ENCODE assay signal across 8 mouse cellular contexts in the genomic region with DNA sequence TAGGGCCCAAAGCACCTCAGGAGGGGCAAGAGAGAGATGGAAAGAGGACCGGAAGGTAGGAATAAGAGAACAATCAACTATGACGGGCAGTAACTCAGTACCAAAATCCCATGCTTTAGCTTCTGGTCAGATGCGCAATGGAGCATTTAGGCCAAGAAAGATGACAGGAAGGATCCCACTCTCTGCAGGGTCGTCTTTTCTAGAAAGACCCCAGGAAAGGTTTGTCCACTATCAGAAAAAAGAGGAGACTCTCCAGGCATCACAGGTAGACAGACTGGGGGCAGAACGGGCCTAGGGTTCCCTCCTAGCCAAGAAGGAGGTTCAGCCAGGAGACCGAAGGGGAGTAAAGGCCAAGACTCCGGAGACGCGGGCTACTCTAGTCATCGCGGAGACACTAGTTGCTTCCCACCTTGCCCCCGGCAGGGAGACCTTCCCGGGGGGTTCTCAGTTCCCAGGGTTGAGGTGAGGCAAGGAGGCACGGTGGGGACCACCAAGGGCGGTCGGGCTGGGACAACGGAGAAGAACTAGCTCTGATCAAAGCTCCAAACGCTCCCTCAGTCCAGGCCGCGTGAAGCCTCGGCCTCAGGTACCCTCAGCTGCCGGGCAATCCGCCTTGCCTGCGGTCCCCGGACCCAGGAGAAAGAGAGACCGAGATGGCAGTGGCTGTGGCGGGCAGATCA. TPM values are rescaled to one million over a fixed set of nuclear protein-coding genes. Genes with fewer than 3 reads are reported as not detected.
DNase-seq lines count a peak whose midpoint lies in the region; ATAC-seq and TF ChIP-seq lines count a peak whose summit lies in the region.

No protein-coding gene starts in this region.

- peaks cover 81% of the 10 kb centered on the region for H3K79me2 ChIP-seq in C2C12 (ENCODE audit: control insufficient read depth, insufficient read depth)

- no peak; the same call in 1 of the 2 replicates for ATAC-seq in cerebellum, adult (ENCODE audit: insufficient number of reproducible peaks, low FRiP score, low TSS enrichment)
- ATAC-seq in embryonic facial prominence, embryonic 14.5 days (ENCODE audit: low read depth) = no peak
- ATAC-seq in hindbrain, embryonic 11.5 days (ENCODE audit: low FRiP score) = no peak; the same call in 1 of the 2 replicates
- ATAC-seq in liver, embryonic 12.5 days = peak; percentile 1; the same call in 1 of the 2 replicates

- H3K27me3 ChIP-seq in cerebellum, adult 2 months (ENCODE audit: control insufficient read depth, insufficient read depth, low read length) = no peaks in the 10 kb centered on the region
- H3K27me3 ChIP-seq in C2C12 (ENCODE audit: control insufficient read depth, insufficient read depth, insufficient read length) = no peaks in the 10 kb centered on the region
- H3K27me3 ChIP-seq in embryonic facial prominence, embryonic 14.5 days (replicated peaks; ENCODE audit: control insufficient read depth, insufficient read depth, low read length) = no peaks in the 10 kb centered on the region
- H3K27me3 ChIP-seq in hindbrain, embryonic 11.5 days (ENCODE audit: control insufficient read depth, insufficient read depth, low read length) = no peaks in the 10 kb centered on the region
- no peaks in the 10 kb centered on the region for H3K27me3 ChIP-seq in liver, embryonic 12.5 days (replicated peaks)

- H3K4me1 ChIP-seq in cerebellum, adult 2 months (ENCODE audit: control insufficient read depth, insufficient read depth, low read length) = no peaks in the 10 kb centered on the region
- H3K4me1 ChIP-seq in embryonic facial prominence, embryonic 14.5 days (ENCODE audit: control insufficient read depth, insufficient read depth, low read length) = peaks cover 20% of the 10 kb centered on the region
- no peaks in the 10 kb centered on the region; the same call in 1 of the 2 replicates for H3K4me1 ChIP-seq in hindbrain, embryonic 11.5 days (replicated peaks; ENCODE audit: control insufficient read depth, insufficient read depth, low read length)
- peaks cover 67% of the 10 kb centered on the region for H3K4me1 ChIP-seq in liver, embryonic 12.5 days
- H3K4me1 ChIP-seq in olfactory bulb, adult 2 months (ENCODE audit: control insufficient read depth, insufficient read depth, low read length) = no peaks in the 10 kb centered on the region; the same call in 1 of the 2 replicates

- under 1% methylated on average over 27 of the region's 27 CpGs for WGBS in cerebellum, adult 2 months
- 3% methylated on average over 17 of the region's 27 CpGs for WGBS in embryonic facial prominence, embryonic 14.5 days
- WGBS in hindbrain, embryonic 11.5 days = 2% methylated on average over 26 of the region's 27 CpGs
- WGBS in liver, embryonic 12.5 days (ENCODE audit: insufficient replicate concordance) = 3% methylated on average over 27 of the region's 27 CpGs
- under 1% methylated on average over 27 of the region's 27 CpGs for WGBS in olfactory bulb, adult 2 months

- peak overlapping the region; percentile 78 for H3K4me3 ChIP-seq in cerebellum, adult 2 months (replicated peaks; ENCODE audit: insufficient read depth, low read depth, low read length)
- H3K4me3 ChIP-seq in C2C12 (ENCODE audit: insufficient read depth, poor library complexity, severe bottlenecking) = peak overlapping the region; percentile 97
- peak overlapping the region; percentile 98 for H3K4me3 ChIP-seq in embryonic facial prominence, embryonic 14.5 days (ENCODE audit: low read depth, low read length)
- H3K4me3 ChIP-seq in hindbrain, embryonic 11.5 days (ENCODE audit: low read depth, low read length) = peak overlapping the region; percentile 85
- peak overlapping the region; percentile 99 for H3K4me3 ChIP-seq in liver, embryonic 12.5 days
- peak overlapping the region; percentile 92 for H3K4me3 ChIP-seq in olfactory bulb, adult 2 months (ENCODE audit: insufficient read depth, low read depth, low read length)

- peak in 1 of 2 experiments; percentile 46 for DNase-seq in cerebellum, adult 2 months
- DNase-seq in embryonic facial prominence, embryonic 14.5 days (ENCODE audit: low spot score) = no peak
- no peak for DNase-seq in hindbrain, embryonic 11.5 days (ENCODE audit: low spot score)
- no peak for DNase-seq in thymus, postnatal 14 days

- H3K36me3 ChIP-seq in C2C12 (ENCODE audit: control insufficient read depth, insufficient read depth) = peaks cover 22% of the 10 kb centered on the region
- peaks cover 27% of the 10 kb centered on the region; the same call in 1 of the 2 replicates for H3K36me3 ChIP-seq in embryonic facial prominence, embryonic 14.5 days (ENCODE audit: control insufficient read depth, insufficient read depth, low read length)
- H3K36me3 ChIP-seq in hindbrain, embryonic 11.5 days (ENCODE audit: control insufficient read depth, insufficient read depth, low read length) = no peaks in the 10 kb centered on the region
- peaks cover 45% of the 10 kb centered on the region for H3K36me3 ChIP-seq in liver, embryonic 12.5 days

- H3K9ac ChIP-seq in embryonic facial prominence, embryonic 14.5 days (ENCODE audit: low read depth, low read length) = peak overlapping the region; percentile 97
- peak overlapping the region; percentile 95 for H3K9ac ChIP-seq in hindbrain, embryonic 11.5 days (ENCODE audit: low read depth, low read length)
- peak overlapping the region; percentile 100 for H3K9ac ChIP-seq in liver, embryonic 12.5 days

- peak overlapping the region; percentile 94 for H3ac ChIP-seq in C2C12 (ENCODE audit: control insufficient read depth, insufficient read length, low read depth)

- H3K9me3 ChIP-seq in embryonic facial prominence, embryonic 14.5 days (ENCODE audit: control insufficient read depth, low read length) = no peaks in the 10 kb centered on the region
- no peaks in the 10 kb centered on the region for H3K9me3 ChIP-seq in hindbrain, embryonic 11.5 days (ENCODE audit: control insufficient read depth, low read length)
- H3K9me3 ChIP-seq in liver, embryonic 12.5 days (replicated peaks) = no peaks in the 10 kb centered on the region

- H3K4me2 ChIP-seq in embryonic facial prominence, embryonic 14.5 days (ENCODE audit: low read depth, low read length) = peak overlapping the region; percentile 80
- peak overlapping the region; percentile 92 for H3K4me2 ChIP-seq in hindbrain, embryonic 11.5 days (replicated peaks; ENCODE audit: low read depth, low read length)
- peak overlapping the region; percentile 99 for H3K4me2 ChIP-seq in liver, embryonic 12.5 days

- peaks cover 62% of the 10 kb centered on the region for H3K79me3 ChIP-seq in C2C12 (ENCODE audit: low read depth)

- TF ChIP-seq POLR2A in cerebellum, adult 2 months (IDR thresholded peaks at IDR 0.05; ENCODE audit: borderline replicate concordance, insufficient read depth, low read length) = no peak
- no peak for TF ChIP-seq POLR2A in olfactory bulb, adult 2 months (IDR thresholded peaks at IDR 0.05; ENCODE audit: insufficient read depth, low read depth, low read length)

- peak overlapping the region; percentile 10; the same call in 1 of the 2 replicates for H3K27ac ChIP-seq in cerebellum, adult 2 months (ENCODE audit: insufficient read depth, low read length)
- H3K27ac ChIP-seq in embryonic facial prominence, embryonic 14.5 days (replicated peaks; ENCODE audit: low read depth, low read length) = peak overlapping the region; percentile 80
- H3K27ac ChIP-seq in hindbrain, embryonic 11.5 days (ENCODE audit: low read depth, low read length) = peak overlapping the region; percentile 64
- peak overlapping the region; percentile 87 for H3K27ac ChIP-seq in liver, embryonic 12.5 days
- H3K27ac ChIP-seq in olfactory bulb, adult 2 months (ENCODE audit: insufficient read depth, low read depth, low read length) = no peak overlapping the region

- TF ChIP-seq CTCF in cerebellum, adult 2 months (IDR thresholded peaks at IDR 0.05; ENCODE audit: borderline replicate concordance, insufficient read depth, low read depth, low read length) = no peak
- TF ChIP-seq CTCF in C2C12 (IDR thresholded peaks at IDR 0.05; ENCODE audit: control insufficient read depth, insufficient read depth, insufficient read length) = no peak
- TF ChIP-seq CTCF in olfactory bulb, adult 2 months (IDR thresholded peaks at IDR 0.05; ENCODE audit: insufficient read depth, low read depth, low read length) = no peak

RNA-seq across cellular contexts. Expression of a gene that starts 0.8 kb away (rescaled TPM):
- 9.6 and 10.3 TPM in 2 replicates for polyA plus RNA-seq in cerebellum, adult 2 months (2012; rRNA removed)
- 7.8 TPM for polyA plus RNA-seq in C2C12 (2012; fragmentation: generic; extraction: Trizol)
- 13.9 and 16.2 TPM in 2 replicates for polyA plus RNA-seq in embryonic facial prominence, embryonic 14.5 days (2014; fragmentation: Nextera tagmentation; extraction: Ambion mirVana)
- 11.2 and 13.0 TPM in 2 replicates for polyA plus RNA-seq in hindbrain, embryonic 11.5 days (2014; fragmentation: Nextera tagmentation; extraction: Ambion mirVana)
- polyA plus RNA-seq in liver, embryonic 12.5 days (2016; fragmentation: Nextera tagmentation; extraction: Ambion mirVana) = 11.3 and 11.6 TPM in 2 replicates
- not detected in 2 replicates for polyA plus RNA-seq in olfactory bulb, adult 2 months (2012; ENCODE audit: insufficient read depth, insufficient read length, low replicate concordance, missing spikeins)

RNA-seq across cellular contexts. Expression of a gene that starts 23.6 kb away (rescaled TPM):
- polyA plus RNA-seq in cerebellum, adult 2 months (2012; rRNA removed) = 72.3 and 73.7 TPM in 2 replicates
- 57.9 TPM for polyA plus RNA-seq in C2C12 (2012; fragmentation: generic; extraction: Trizol)
- polyA plus RNA-seq in embryonic facial prominence, embryonic 14.5 days (2014; fragmentation: Nextera tagmentation; extraction: Ambion mirVana) = 100 and 113 TPM in 2 replicates
- polyA plus RNA-seq in hindbrain, embryonic 11.5 days (2014; fragmentation: Nextera tagmentation; extraction: Ambion mirVana) = 126 and 136 TPM in 2 replicates
- polyA plus RNA-seq in liver, embryonic 12.5 days (2016; fragmentation: Nextera tagmentation; extraction: Ambion mirVana) = 55.1 and 57.8 TPM in 2 replicates
- not detected in 2 replicates for polyA plus RNA-seq in olfactory bulb, adult 2 months (2012; ENCODE audit: insufficient read depth, insufficient read length, low replicate concordance, missing spikeins)

RNA-seq across cellular contexts. Expression of a gene that starts 24.6 kb away (rescaled TPM):
- polyA plus RNA-seq in cerebellum, adult 2 months (2012; rRNA removed) = 107 and 111 TPM in 2 replicates
- 16.5 TPM for polyA plus RNA-seq in C2C12 (2012; fragmentation: generic; extraction: Trizol)
- 60.1 and 70.6 TPM in 2 replicates for polyA plus RNA-seq in embryonic facial prominence, embryonic 14.5 days (2014; fragmentation: Nextera tagmentation; extraction: Ambion mirVana)
- polyA plus RNA-seq in hindbrain, embryonic 11.5 days (2014; fragmentation: Nextera tagmentation; extraction: Ambion mirVana) = 9.6 and 10.2 TPM in 2 replicates
- 2.5 TPM in 2 replicates for polyA plus RNA-seq in liver, embryonic 12.5 days (2016; fragmentation: Nextera tagmentation; extraction: Ambion mirVana)
- polyA plus RNA-seq in olfactory bulb, adult 2 months (2012; ENCODE audit: insufficient read depth, insufficient read length, low replicate concordance, missing spikeins) = not detected in 2 replicates

RNA-seq across cellular contexts. Expression of a gene that starts 54.8 kb away (rescaled TPM):
- polyA plus RNA-seq in cerebellum, adult 2 months (2012; rRNA removed) = 40.1 and 41.1 TPM in 2 replicates
- polyA plus RNA-seq in C2C12 (2012; fragmentation: generic; extraction: Trizol) = 27.5 TPM
- 14.9 and 15.4 TPM in 2 replicates for polyA plus RNA-seq in embryonic facial prominence, embryonic 14.5 days (2014; fragmentation: Nextera tagmentation; extraction: Ambion mirVana)
- polyA plus RNA-seq in hindbrain, embryonic 11.5 days (2014; fragmentation: Nextera tagmentation; extraction: Ambion mirVana) = 10.7 and 13.0 TPM in 2 replicates
- polyA plus RNA-seq in liver, embryonic 12.5 days (2016; fragmentation: Nextera tagmentation; extraction: Ambion mirVana) = 17.1 and 17.7 TPM in 2 replicates
- not detected in 2 replicates for polyA plus RNA-seq in olfactory bulb, adult 2 months (2012; ENCODE audit: insufficient read depth, insufficient read length, low replicate concordance, missing spikeins)

Comparison
In these comparisons a context has a peak if more than half of its experiments do, and no peak if none do; other contexts are left out.
1. RNA of a gene that starts 23.6 kb away (polyA plus RNA-seq): 126 to 136 TPM in hindbrain, embryonic 11.5 days, 100 to 113 TPM in embryonic facial prominence, embryonic 14.5 days, 72.3 to 73.7 TPM in cerebellum, adult 2 months, 57.9 TPM in C2C12 (single experiment) and 55.1 to 57.8 TPM in liver, embryonic 12.5 days; not detected in olfactory bulb, adult 2 months; every median in the first group is over 10 times any median in the second.
2. Peak in every context shown above with its lines, with median percentiles within 50 percentile points of each other: H3K4me3 ChIP-seq, H3K4me2 ChIP-seq and H3K9ac ChIP-seq.